Mouse (Mus musculus) left cerebral cortex, postnatal 36 days (tissue): ENCODE results near the gene Msto1. TPM values are rescaled to one million over a fixed set of nuclear protein-coding genes. Genes with fewer than 3 reads are reported as not detected.
"Not testable (repeated sequence)": the region's sequence is repeated elsewhere in the genome, so short reads cannot be mapped to it uniquely, and the experiment has no call there.

ENCODE experiments used
- DNase-seq, 2 experiments: peaks; one replicate each; pipeline ENCODE4 v3.0.0; 2021 to 2022; ENCODE audit warnings: low spot score in 2 of 2, mixed read lengths in 1 of 2
- intact Hi-C: fragments of 180-260 bp; cut with DNase I; formaldehyde crosslinking; loops from one replicate; pipeline ENCODE4 v1.15.1; 2025
- total RNA-seq, 2 experiments: library from RNA; stranded (reverse); gene quantifications; 2 replicates each; pipeline ENCODE4 v1.2.3; 2021

Msto1 gene
- total RNA-seq, 2 experiments from 2014 or later, result 19.8 to 23.0 TPM

GRCm38 (mm10) chr3:88906393-88907159, 7.2 kb downstream of the Msto1 start:
- no peak for DNase-seq
- intact Hi-C loops, result no loop called here

GRCm38 (mm10) chr3:88905741-88906140, 8.1 kb downstream of the Msto1 start:
- intact Hi-C loops, result no loop called here
- DNase-seq, result no peak

- no peak for DNase-seq
Observed at GRCm38 (mm10) chr3:88905209-88905608, 8.6 kb downstream of the Msto1 start.

GRCm38 (mm10) chr3:88904803-88905202, 9.0 kb downstream of the Msto1 start:
- intact Hi-C loops, result no loop called here
- DNase-seq, result no peak

More at GRCm38 (mm10) chr3:88905209-88905608, 8.6 kb downstream of the Msto1 start:
- intact Hi-C loops, result no loop called here

GRCm38 (mm10) chr3:88893011-88893410, 20.8 kb downstream of the Msto1 start:
- intact Hi-C loops, DNase-seq: not testable (repeated sequence)

- DNase-seq, intact Hi-C loops: not testable (repeated sequence)
Observed at GRCm38 (mm10) chr3:88882536-88882935, 31.3 kb downstream of the Msto1 start.

DNA sequence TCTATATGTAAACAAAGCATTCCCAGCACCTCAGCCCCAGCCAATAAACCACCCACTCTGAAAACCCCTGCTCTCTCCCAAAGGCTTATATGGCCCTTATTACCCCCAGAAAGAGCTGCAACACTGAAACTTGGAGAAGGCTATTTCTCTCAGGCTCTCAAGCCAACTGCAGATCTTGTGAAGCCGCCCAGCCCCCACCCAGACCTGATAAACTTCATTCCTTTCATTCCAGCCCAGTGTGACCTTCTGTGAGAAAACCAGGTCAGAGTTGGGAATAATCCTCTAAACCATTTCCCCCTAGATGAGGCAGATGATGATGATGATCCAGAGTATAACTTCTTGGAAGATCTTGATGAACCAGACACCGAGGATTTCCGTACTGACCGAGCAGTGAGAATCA, 45.4 kb downstream of the Msto1 start:
- DNase-seq, intact Hi-C loops: not testable (repeated sequence)

- intact Hi-C loops, DNase-seq: not testable (repeated sequence)
Observed at GRCm38 (mm10) chr3:88867177-88867576, 46.6 kb downstream of the Msto1 start.

GRCm38 (mm10) chr3:88866735-88867134, 47.1 kb downstream of the Msto1 start:
- DNase-seq, intact Hi-C loops: not testable (repeated sequence)

DNA sequence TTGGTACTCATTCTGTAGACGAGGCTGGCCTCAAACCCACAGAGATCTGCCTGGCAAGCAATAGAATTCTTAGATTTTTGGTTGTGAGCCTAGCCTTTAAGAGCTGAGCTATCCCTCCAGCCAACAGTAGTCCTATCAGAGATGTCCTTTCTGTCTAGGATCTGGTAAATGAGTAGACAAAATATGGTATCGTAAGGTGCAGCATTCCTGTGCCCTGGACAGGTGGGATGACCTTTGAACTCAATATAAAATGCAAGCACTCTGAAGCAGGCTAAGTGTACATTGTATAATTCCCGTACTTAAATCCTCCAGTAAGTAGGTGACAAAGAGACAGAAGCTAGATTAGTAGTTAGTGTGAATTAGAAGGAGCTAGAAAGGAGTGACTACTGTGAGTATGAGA, 51.7 kb downstream of the Msto1 start:
- intact Hi-C loops, result no loop called here
- no peak for DNase-seq

DNA sequence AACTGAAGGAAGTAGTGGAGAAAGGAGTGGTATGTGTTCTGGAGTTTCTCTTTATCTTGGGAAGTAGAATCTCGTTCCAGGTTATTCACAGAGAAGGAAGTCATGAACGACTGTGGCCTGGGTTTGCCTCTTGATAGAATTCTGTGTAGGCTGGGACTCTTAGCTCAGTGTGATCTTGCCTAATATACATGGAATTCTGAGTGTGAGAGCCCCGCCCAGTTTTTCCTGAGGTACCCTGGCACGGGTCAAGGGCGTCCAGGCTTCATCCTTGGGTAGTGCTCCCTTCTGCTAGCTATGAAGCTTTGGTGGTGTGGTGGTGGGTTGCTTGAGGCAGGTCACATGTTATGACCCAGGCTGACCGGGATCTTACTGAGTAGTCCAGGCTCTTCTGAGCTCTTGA, 58.0 kb downstream of the Msto1 start:
- no peak for DNase-seq
- intact Hi-C loops, result no loop called here

Other genes starting within 250 kb of the Msto1 start
- 10 to 100 TPM; 42.4 to 63.2 TPM for gene Khdc4, start 228.2 kb downstream of the Msto1 start, total RNA-seq
- gene Rit1, start 197.2 kb downstream of the Msto1 start, total RNA-seq, result 10 to 100 TPM; 47.9 to 51.3 TPM
- 100 to 1,000 TPM; 498 to 620 TPM for gene Syt11, start 138.8 kb downstream of the Msto1 start, total RNA-seq
- 10 to 100 TPM; 42.4 to 47.2 TPM for gene Gon4l, start 78.8 kb downstream of the Msto1 start, total RNA-seq
- gene Ash1l, start 36.6 kb upstream of the Msto1 start, total RNA-seq, result 10 to 100 TPM; 81.3 to 95.4 TPM
- 100 to 1,000 TPM in 1 of 2 experiments, 10 to 100 TPM in 1; 97.8 to 107 TPM for gene Dap3, start 37.2 kb upstream of the Msto1 start, total RNA-seq
- 100 to 1,000 TPM; 185 to 202 TPM for gene Rusc1, start 179.3 kb upstream of the Msto1 start, total RNA-seq
- under 1 TPM; 0.15 to 0.43 TPM for gene Gm43738, start 187.1 kb upstream of the Msto1 start, total RNA-seq
- gene Fdps, start 188.0 kb upstream of the Msto1 start, total RNA-seq, result 10 to 100 TPM; 79.8 to 94.6 TPM
- not detected for gene Pklr, start 222.1 kb upstream of the Msto1 start, total RNA-seq
- gene Hcn3, start 246.2 kb upstream of the Msto1 start, total RNA-seq, result 10 to 100 TPM; 12.9 to 19.1 TPM